31 mouse cellular contexts compared by ENCODE assay signal in genomic region chr14:76577840-76578239, GRCm38 (mm10). TPM values are rescaled to one million over a fixed set of nuclear protein-coding genes. Genes with fewer than 3 reads are reported as not detected.
DNase-seq lines count a peak whose midpoint lies in the region; ATAC-seq and TF ChIP-seq lines count a peak whose summit lies in the region.
"Had no signal": no experiment of that assay in that cellular context is flagged by ENCODE, and none has a peak within 500 bp of the region (broad histone marks: within the 10 kb centered on the region; RNA-seq: fewer than 3 reads in every experiment).

No protein-coding gene starts in this region.

- H3K9ac ChIP-seq in embryonic facial prominence, embryonic 13.5 days: no peak overlapping the region
- H3K9ac ChIP-seq in forebrain, postnatal 0 days: no peak overlapping the region
- H3K9ac ChIP-seq: intestine, embryonic 15.5 days; limb, embryonic 15.5 days; liver, embryonic 14.5 days; lung, embryonic 14.5 days; neural tube, embryonic 15.5 days; stomach, embryonic 15.5 days had no signal

- TF ChIP-seq CTCF in forebrain, postnatal 0 days (IDR thresholded peaks at IDR 0.05; ENCODE audit: low read depth): no peak

- no peaks in the 10 kb centered on the region for H3K27me3 ChIP-seq in embryonic facial prominence, embryonic 13.5 days
- no peaks in the 10 kb centered on the region for H3K27me3 ChIP-seq in embryonic facial prominence, embryonic 10.5 days (replicated peaks; ENCODE audit: low read depth, poor library complexity, severe bottlenecking)
- H3K27me3 ChIP-seq in forebrain, postnatal 0 days (ENCODE audit: insufficient read depth, low read length): no peaks in the 10 kb centered on the region
- H3K27me3 ChIP-seq: intestine, embryonic 15.5 days; limb, embryonic 15.5 days; neural tube, embryonic 15.5 days; stomach, embryonic 15.5 days had no signal

- peak overlapping the region; percentile 39; the same call in 1 of the 2 replicates for H3K27ac ChIP-seq in embryonic facial prominence, embryonic 13.5 days
- H3K27ac ChIP-seq in embryonic facial prominence, embryonic 10.5 days (replicated peaks): no peak overlapping the region
- H3K27ac ChIP-seq in forebrain, postnatal 0 days (ENCODE audit: low read depth, low read length): 0 out of 2 replicates have a peak overlapping the region, but pooled peaks have one; percentile 9
- H3K27ac ChIP-seq: hindbrain, embryonic 10.5 days; intestine, embryonic 15.5 days; kidney, postnatal 0 days; limb, embryonic 10.5 days; limb, embryonic 15.5 days; liver, embryonic 14.5 days; midbrain, embryonic 10.5 days; neural tube, embryonic 15.5 days; stomach, embryonic 15.5 days had no signal

- H3K9me3 ChIP-seq in embryonic facial prominence, embryonic 13.5 days: no peaks in the 10 kb centered on the region
- H3K9me3 ChIP-seq in embryonic facial prominence, embryonic 10.5 days: no peaks in the 10 kb centered on the region
- H3K9me3 ChIP-seq in forebrain, postnatal 0 days (ENCODE audit: low read length): no peaks in the 10 kb centered on the region
- H3K9me3 ChIP-seq: hindbrain, embryonic 10.5 days; intestine, embryonic 15.5 days; limb, embryonic 10.5 days; limb, embryonic 15.5 days; midbrain, embryonic 10.5 days; neural tube, embryonic 15.5 days; stomach, embryonic 15.5 days had no signal

- intact Hi-C loops in left cerebral cortex, postnatal 4 days (cut with DNase I): no loop called here

- peaks cover 14% of the 10 kb centered on the region; the same call in 1 of the 2 replicates for H3K4me1 ChIP-seq in embryonic facial prominence, embryonic 13.5 days
- no peaks in the 10 kb centered on the region for H3K4me1 ChIP-seq in embryonic facial prominence, embryonic 10.5 days
- no peaks in the 10 kb centered on the region for H3K4me1 ChIP-seq in forebrain, postnatal 0 days (ENCODE audit: insufficient read depth)
- H3K4me1 ChIP-seq: hindbrain, embryonic 10.5 days; intestine, embryonic 15.5 days; limb, embryonic 15.5 days; midbrain, embryonic 10.5 days; neural tube, embryonic 15.5 days; stomach, embryonic 15.5 days had no signal

- no peak overlapping the region for H3K4me3 ChIP-seq in embryonic facial prominence, embryonic 13.5 days
- no peak overlapping the region for H3K4me3 ChIP-seq in embryonic facial prominence, embryonic 10.5 days
- no peak overlapping the region for H3K4me3 ChIP-seq in forebrain, postnatal 0 days (ENCODE audit: low read depth, low read length)
- H3K4me3 ChIP-seq: hindbrain, embryonic 10.5 days; intestine, embryonic 15.5 days; limb, embryonic 10.5 days; limb, embryonic 15.5 days; midbrain, embryonic 10.5 days; neural tube, embryonic 15.5 days; stomach, embryonic 15.5 days had no signal

- DNase-seq in embryonic facial prominence, embryonic 10.5 days (ENCODE audit: low spot score): no peak
- peak; percentile 19 for DNase-seq in left cerebral cortex, postnatal 4 days
- DNase-seq in left cerebral cortex, adult 18-20 months (ENCODE audit: low spot score in 2 of 2): no peak
- peak; percentile 62 for DNase-seq in NIH3T3 (ENCODE audit: low read depth)
- DNase-seq in forebrain, postnatal 0 days: peak; percentile 75
- no peak for DNase-seq in liver
- no peak for DNase-seq in ovary, postnatal 14 days (ENCODE audit: low spot score)
- DNase-seq: adrenal gland, postnatal 10 days; cerebellum, adult 11-12 months; cerebellum, adult 9-11 months; gastrocnemius, postnatal 10 days; heart, postnatal 14 days; kidney, adult 2 months; kidney, postnatal 4 days; lung, embryonic 14.5 days; lung, postnatal 14 days; right cerebral cortex, postnatal 25 days had no signal

- H3K4me2 ChIP-seq in embryonic facial prominence, embryonic 13.5 days: no peak overlapping the region
- no peak overlapping the region for H3K4me2 ChIP-seq in forebrain, postnatal 0 days (ENCODE audit: low read depth)
- H3K4me2 ChIP-seq: intestine, embryonic 15.5 days; limb, embryonic 15.5 days; lung, embryonic 14.5 days; neural tube, embryonic 15.5 days; stomach, embryonic 15.5 days had no signal

- no peak for ATAC-seq in embryonic facial prominence, embryonic 13.5 days (ENCODE audit: insufficient number of reproducible peaks, insufficient read depth, low FRiP score, low TSS enrichment, low read depth)
- peak; percentile 82 for ATAC-seq in forebrain, postnatal 0 days
- ATAC-seq: CD4-positive, CD25-positive, alpha-beta regulatory T cell, adult 4 months; hindbrain, embryonic 16.5 days; intestine, embryonic 15.5 days had no signal

- no peaks in the 10 kb centered on the region for H3K36me3 ChIP-seq in embryonic facial prominence, embryonic 13.5 days
- no peaks in the 10 kb centered on the region for H3K36me3 ChIP-seq in embryonic facial prominence, embryonic 10.5 days (replicated peaks)
- no peaks in the 10 kb centered on the region for H3K36me3 ChIP-seq in forebrain, postnatal 0 days (ENCODE audit: insufficient read depth)
- H3K36me3 ChIP-seq: hindbrain, embryonic 10.5 days; intestine, embryonic 15.5 days; limb, embryonic 10.5 days; limb, embryonic 15.5 days; midbrain, embryonic 10.5 days; neural tube, embryonic 15.5 days; stomach, embryonic 15.5 days had no signal

- 34% methylated on average over 2 of the region's 2 CpGs for WGBS in embryonic facial prominence, embryonic 13.5 days
- 81% methylated on average over 2 of the region's 2 CpGs for WGBS in embryonic facial prominence, embryonic 10.5 days
- WGBS in forebrain, postnatal 0 days: 20% methylated on average over 2 of the region's 2 CpGs

RNA-seq across cellular contexts. Expression of gene Serp2, which starts 21.2 kb away (rescaled TPM):
- 11.0 and 14.6 TPM in 2 replicates for polyA plus RNA-seq in embryonic facial prominence, embryonic 13.5 days (2015; fragmentation: Nextera tagmentation; extraction: Ambion mirVana)
- polyA plus RNA-seq in embryonic facial prominence, embryonic 10.5 days (2016; fragmentation: Nextera tagmentation; extraction: Ambion mirVana): 18.9 and 21.6 TPM in 2 replicates
- total RNA-seq in left cerebral cortex, postnatal 4 days (2021): 100 to 1,000 TPM; 174 to 175 TPM
- 100 to 1,000 TPM; 180 to 192 TPM for total RNA-seq in left cerebral cortex, adult 18-20 months (2021)
- 125 and 205 TPM in 2 replicates for total RNA-seq in forebrain, postnatal 0 days (2014; rRNA removed)
- polyA plus RNA-seq in forebrain, postnatal 0 days (2015; fragmentation: Nextera tagmentation; extraction: Ambion mirVana): 277 and 303 TPM in 2 replicates
- total RNA-seq: megakaryocyte progenitor cell, adult 5-6 weeks; monocyte, adult 5-6 weeks had no signal

Comparison
In these comparisons a context has a peak if more than half of its experiments do, and no peak if none do; other contexts are left out.
1. DNase-seq: peak in left cerebral cortex, postnatal 4 days (single experiment), NIH3T3 (single experiment) and forebrain, postnatal 0 days (single experiment); none in embryonic facial prominence, embryonic 10.5 days (single experiment), left cerebral cortex, adult 18-20 months (0 of 2), liver (single experiment) and ovary, postnatal 14 days (single experiment).